Mouse (Mus musculus) spleen, adult 2 months (tissue): ENCODE data around the gene Gm20518. TPM values are rescaled to one million over a fixed set of nuclear protein-coding genes. Genes with fewer than 3 reads are reported as not detected.

Source experiments
- DNase-seq, 2 experiments: peaks; one replicate each; pipeline versions ENCODE4 v3.0.0 to v3.0.0-alpha.2; 2012 to 2021; ENCODE audit warnings: low spot score in 2 of 2, low read depth in 1 of 2
- H3K27ac ChIP-seq: fragments of 200-500 bp; 2 replicates; pipeline ENCODE4 v1.5.1; 2012; ENCODE audit warnings: low read length, inconsistent platforms; ENCODE audit not compliant: insufficient read depth
- H3K27me3 ChIP-seq: fragments of 200-500 bp; 2 replicates; pipeline ENCODE4 v1.6.1; 2012; ENCODE audit warnings: mild to moderate bottlenecking, moderate library complexity, low read length, inconsistent platforms; ENCODE audit not compliant: control insufficient read depth, insufficient read depth
- H3K36me3 ChIP-seq: fragments of 200-500 bp; 2 replicates; pipeline ENCODE4 v1.6.1; 2012; ENCODE audit warnings: mild to moderate bottlenecking, low read length, inconsistent platforms; ENCODE audit not compliant: control insufficient read depth, insufficient read depth
- H3K4me1 ChIP-seq: fragments of 200-500 bp; 2 replicates; pipeline ENCODE4 v1.6.1; 2011; ENCODE audit warnings: inconsistent platforms; ENCODE audit not compliant: control insufficient read depth, insufficient read depth, insufficient read length
- H3K4me3 ChIP-seq: fragments of 200-500 bp; 2 replicates; pipeline ENCODE4 v1.5.1; 2011; ENCODE audit warnings: mild to moderate bottlenecking, inconsistent platforms; ENCODE audit not compliant: insufficient read depth, insufficient read length; ENCODE audit errors: extremely low read depth
- CTCF ChIP-seq: fragments of 200-500 bp; IDR thresholded peaks from 2 replicates; pipeline ENCODE4 v1.5.1; 2011; ENCODE audit warnings: mild to moderate bottlenecking, inconsistent platforms; ENCODE audit not compliant: insufficient read depth, insufficient read length, insufficient replicate concordance; ENCODE audit errors: extremely low read depth
- POLR2A ChIP-seq: fragments of 200-500 bp; IDR thresholded peaks from 2 replicates; pipeline ENCODE4 v1.6.1; 2011; ENCODE audit warnings: low read depth, low read length, inconsistent platforms
- WGBS: fragments of 180-500 bp; shearing (Covaris S2); methylation state at CpG from one replicate; pipeline ENCODE4 v1.1.7; 2018; 5-methylcytosine and 5-hydroxymethylcytosine counted together
- polyA plus RNA-seq: library from polyadenylated mRNA; depleted of rRNA; stranded (reverse); fragments of >200 nt; gene quantifications from 2 replicates; pipeline ENCODE4 v1.2.3, GENCODE M21; 2012

Gm20518 gene
- polyA plus RNA-seq, 1 experiment, result 1.4 TPM

DNA sequence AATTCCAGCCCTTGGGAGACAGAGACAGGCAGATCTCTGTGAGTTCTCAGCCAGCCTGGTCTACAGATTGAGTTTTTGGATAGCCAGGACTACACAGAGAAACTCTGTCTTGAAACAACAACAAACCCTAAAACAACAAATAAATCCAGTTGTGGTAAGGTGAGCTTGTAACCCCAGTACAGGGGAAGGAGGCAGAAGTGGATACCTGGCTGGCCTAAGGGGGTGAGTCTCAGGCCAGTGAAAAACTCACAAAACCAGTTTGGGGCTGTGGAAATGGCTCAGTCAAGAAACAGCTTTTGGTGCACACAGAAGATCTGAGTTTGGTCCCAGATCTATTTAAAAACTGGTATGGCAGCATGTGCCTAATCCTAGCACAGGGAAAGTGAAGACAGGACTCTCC is 9.3 kb downstream of the Gm20518 start:
- no peak for DNase-seq
- H3K27me3 ChIP-seq, result no peaks in the 10 kb centered on the region
- TF ChIP-seq POLR2A, result no peak
- TF ChIP-seq CTCF, result no peak
- H3K36me3 ChIP-seq, result no peaks in the 10 kb centered on the region; the same call in 1 of the 2 replicates
- H3K27ac ChIP-seq, result no peak overlapping the region
- H3K4me1 ChIP-seq, result no peaks in the 10 kb centered on the region
- no peak overlapping the region for H3K4me3 ChIP-seq

DNA sequence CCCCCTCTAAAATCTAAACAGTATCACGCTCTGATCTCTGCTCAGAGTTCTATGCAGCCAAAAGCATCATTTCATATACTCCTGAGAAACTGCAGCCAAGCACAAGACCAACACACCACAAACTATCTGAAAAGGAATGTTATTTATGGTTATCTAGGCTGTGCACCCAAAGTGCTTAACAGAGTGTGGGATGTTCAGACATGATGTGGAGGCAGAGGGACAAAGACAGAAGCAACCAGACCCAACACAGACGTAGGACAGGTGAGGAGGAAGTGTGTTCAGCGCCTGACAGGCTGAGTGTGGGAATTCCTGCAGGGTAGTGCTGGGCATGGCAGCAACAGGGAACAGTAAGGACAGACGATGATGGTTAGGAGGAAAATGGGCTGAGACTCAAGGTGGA is 11.9 kb downstream of the Gm20518 start:
- no peaks in the 10 kb centered on the region for H3K4me1 ChIP-seq
- no peak for DNase-seq
- no peaks in the 10 kb centered on the region; the same call in 1 of the 2 replicates for H3K36me3 ChIP-seq
- WGBS, result 94% methylated on average over 4 of the region's 4 CpGs
- H3K27ac ChIP-seq, result no peak overlapping the region
- no peak overlapping the region for H3K4me3 ChIP-seq
- H3K27me3 ChIP-seq, result no peaks in the 10 kb centered on the region
- TF ChIP-seq POLR2A (no peak), CTCF (no peak)

DNA sequence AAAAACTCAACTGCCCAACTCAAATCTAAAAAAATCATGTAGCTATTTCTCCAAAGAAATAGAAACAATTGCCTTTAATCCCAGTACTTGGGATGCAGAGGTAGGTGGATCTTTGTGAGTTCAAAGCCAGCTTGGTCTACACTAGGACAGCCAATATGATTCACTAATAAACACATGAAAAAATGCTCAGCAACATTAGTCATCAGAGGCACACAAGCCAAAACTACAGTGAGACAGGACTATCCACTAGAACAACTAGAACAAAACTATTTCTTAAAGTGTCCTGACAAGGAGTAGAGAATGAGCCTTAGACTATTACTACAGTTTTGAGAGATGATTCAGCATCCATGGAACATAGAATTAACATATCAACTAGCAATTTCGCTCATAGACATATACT is 15.4 kb downstream of the Gm20518 start:
- H3K36me3 ChIP-seq, result peaks cover 6% of the 10 kb centered on the region
- 88% methylated on average over 1 of the region's 1 CpGs for WGBS

DNA sequence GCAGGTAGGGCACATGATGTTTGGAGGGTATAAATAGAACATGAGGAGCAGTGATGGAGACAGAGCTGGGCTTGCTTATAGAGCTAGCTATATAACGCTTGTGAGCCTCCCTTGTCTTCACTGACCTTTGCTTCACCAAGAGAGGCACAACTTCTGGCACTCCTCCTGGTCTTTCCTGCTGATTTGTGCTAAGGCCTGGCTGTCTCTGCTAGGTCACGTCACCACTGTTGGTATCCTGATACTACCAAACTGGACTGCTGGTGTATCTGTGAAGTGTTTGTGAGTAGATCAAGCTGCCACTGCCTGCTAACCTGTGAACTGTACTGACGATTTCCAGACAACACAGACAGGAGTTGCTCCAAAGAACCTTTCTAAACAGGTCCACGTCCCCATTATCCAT is 16.3 kb downstream of the Gm20518 start:
- TF ChIP-seq POLR2A (no peak), CTCF (no peak)
- no peak overlapping the region for H3K27ac ChIP-seq
- H3K4me1 ChIP-seq, result no peaks in the 10 kb centered on the region
- peaks cover 8% of the 10 kb centered on the region for H3K36me3 ChIP-seq
- H3K27me3 ChIP-seq, result no peaks in the 10 kb centered on the region
- no peak overlapping the region for H3K4me3 ChIP-seq
- WGBS, result 97% methylated on average over 4 of the region's 4 CpGs
- no peak for DNase-seq

More for the DNA sequence above, 15.4 kb downstream of the Gm20518 start:
- TF ChIP-seq CTCF, result no peak
- TF ChIP-seq POLR2A, result no peak
- H3K27me3 ChIP-seq, result no peaks in the 10 kb centered on the region
- H3K27ac ChIP-seq, result no peak overlapping the region
- H3K4me3 ChIP-seq, result no peak overlapping the region
- no peak for DNase-seq
- H3K4me1 ChIP-seq, result no peaks in the 10 kb centered on the region

DNA sequence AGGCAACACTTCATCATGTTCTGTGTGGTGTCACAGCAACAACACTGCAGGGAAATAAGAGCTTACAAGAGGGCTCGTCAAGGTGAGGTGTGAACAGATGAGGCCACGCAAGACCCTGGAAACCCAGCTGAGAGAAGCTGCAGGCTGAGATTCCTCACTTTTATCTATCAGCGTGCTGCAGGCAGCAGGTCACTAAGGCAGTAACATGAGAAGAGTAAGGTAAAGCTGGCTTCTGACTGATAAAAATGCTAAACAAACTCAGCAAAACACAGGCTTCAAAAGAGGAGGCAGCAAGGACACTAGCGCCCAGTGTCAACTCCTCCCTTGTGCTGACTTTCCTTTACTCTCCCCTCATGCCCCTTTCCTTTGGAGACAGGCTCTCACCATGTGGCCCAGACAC is 18.5 kb downstream of the Gm20518 start:
- no peaks in the 10 kb centered on the region for H3K4me1 ChIP-seq
- TF ChIP-seq CTCF (no peak), POLR2A (no peak)
- H3K27ac ChIP-seq, result no peak overlapping the region
- peaks cover 9% of the 10 kb centered on the region for H3K36me3 ChIP-seq
- WGBS, result 89% methylated on average over 4 of the region's 4 CpGs
- no peaks in the 10 kb centered on the region for H3K27me3 ChIP-seq
- H3K4me3 ChIP-seq, result no peak overlapping the region
- no peak for DNase-seq

DNA sequence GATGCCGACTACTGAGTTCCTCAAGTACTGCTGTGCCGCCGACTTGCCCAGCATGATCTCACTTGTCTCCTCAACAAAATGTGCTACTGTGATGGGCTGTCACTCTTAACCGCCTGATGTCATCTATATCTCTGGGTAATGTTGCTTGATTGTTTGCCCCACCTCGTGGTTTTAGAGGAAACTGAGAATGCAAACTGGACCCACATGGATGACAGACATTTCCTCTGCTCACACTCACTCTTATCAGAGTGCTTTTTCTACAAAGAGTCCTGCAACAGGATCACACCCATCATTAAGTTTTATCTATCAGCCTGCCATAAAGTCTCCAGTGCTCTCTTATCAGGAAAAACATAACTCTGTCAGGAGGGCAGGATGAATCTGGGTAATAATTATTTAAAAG is 20.2 kb downstream of the Gm20518 start:
- TF ChIP-seq POLR2A, result no peak
- TF ChIP-seq CTCF, result no peak
- no peak overlapping the region for H3K4me3 ChIP-seq
- no peaks in the 10 kb centered on the region for H3K4me1 ChIP-seq
- H3K36me3 ChIP-seq, result peaks cover 10% of the 10 kb centered on the region
- no peaks in the 10 kb centered on the region for H3K27me3 ChIP-seq
- no peak for DNase-seq
- no peak overlapping the region for H3K27ac ChIP-seq
- WGBS, result 79% methylated on average over 5 of the region's 5 CpGs

DNA sequence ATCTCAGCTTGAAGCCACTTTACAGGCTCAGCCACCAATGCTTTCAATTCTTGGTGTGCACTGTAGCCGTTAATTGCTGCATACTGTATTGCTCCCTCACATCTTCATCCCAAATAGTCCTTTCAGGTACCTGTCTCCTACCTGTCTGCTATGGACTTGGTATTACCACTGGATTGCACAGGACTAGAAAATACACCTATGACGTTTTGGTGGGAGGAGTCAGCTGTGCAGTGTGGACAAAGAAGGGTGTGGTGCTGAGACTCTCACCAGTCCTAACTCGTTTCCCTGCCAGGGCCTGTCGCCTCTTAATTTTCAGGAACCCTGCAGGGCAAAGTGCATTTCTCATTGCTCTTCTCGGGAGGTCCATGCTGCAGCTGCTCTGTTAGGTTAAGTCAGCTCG is 25.7 kb downstream of the Gm20518 start:
- WGBS, result 77% methylated on average over 6 of the region's 6 CpGs
- no peak for DNase-seq
- Histone ChIP-seq H3K4me1 (no peaks in the 10 kb centered on the region), H3K4me3 (no peak overlapping the region), H3K36me3 (peaks cover 3% of the 10 kb centered on the region; the same call in 1 of the 2 replicates), H3K27ac (no peak overlapping the region), H3K27me3 (no peaks in the 10 kb centered on the region)
- TF ChIP-seq POLR2A, result no peak
- TF ChIP-seq CTCF, result no peak

DNA sequence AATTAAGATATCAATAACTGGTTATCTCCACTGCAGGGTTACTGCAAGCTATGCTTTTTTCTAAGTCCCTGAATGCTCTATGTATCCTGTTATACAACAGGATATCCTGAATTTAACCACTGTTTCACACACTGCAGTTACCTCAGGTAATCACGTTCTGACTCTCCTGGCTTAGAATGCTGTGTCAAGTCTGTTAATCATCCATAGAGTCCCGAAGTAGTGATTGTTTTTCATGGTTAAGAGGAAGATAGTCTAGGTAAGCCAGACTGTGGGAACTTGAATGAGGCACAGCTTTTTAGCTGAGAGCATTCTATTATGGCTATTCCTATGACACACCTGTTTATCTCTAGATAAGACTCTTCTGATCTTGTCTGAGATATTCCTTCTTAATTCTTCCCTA is 26.2 kb downstream of the Gm20518 start:
- Histone ChIP-seq H3K36me3 (peaks cover 4% of the 10 kb centered on the region; the same call in 1 of the 2 replicates), H3K4me1 (no peaks in the 10 kb centered on the region), H3K4me3 (no peak overlapping the region), H3K27ac (no peak overlapping the region), H3K27me3 (no peaks in the 10 kb centered on the region)
- TF ChIP-seq CTCF, result no peak
- DNase-seq, result no peak
- 30% methylated on average over 2 of the region's 2 CpGs for WGBS
